Mouse (Mus musculus) brown adipose tissue, adult 24 weeks (tissue): ENCODE measurements around the gene Prr19. TPM values are rescaled to one million over a fixed set of nuclear protein-coding genes. Genes with fewer than 3 reads are reported as not detected.

Experiments
- H3K27ac ChIP-seq: fragments of 200-500 bp; replicated peaks from 2 replicates; pipeline ENCODE4 v1.5.1; 2012; ENCODE audit warnings: low read depth, mild to moderate bottlenecking, low read length
- H3K4me1 ChIP-seq: fragments of 200-500 bp; 2 replicates; pipeline ENCODE4 v1.6.1; 2012; ENCODE audit warnings: low read length, mixed read lengths; ENCODE audit not compliant: control insufficient read depth, insufficient read depth, insufficient read length
- H3K4me3 ChIP-seq: fragments of 200-500 bp; 2 replicates; pipeline ENCODE4 v1.5.1; 2012; ENCODE audit warnings: low read depth, mild to moderate bottlenecking, low read length, moderate library complexity; ENCODE audit not compliant: insufficient read depth
- polyA plus RNA-seq: library from polyadenylated mRNA; stranded (reverse); fragments of >200 nt; gene quantifications from 2 replicates; pipeline ENCODE4 v1.2.4, GENCODE M21; 2012; ENCODE audit not compliant: missing spikeins, insufficient read depth, insufficient read length

Prr19 gene
- polyA plus RNA-seq, 1 experiment = not detected

DNA sequence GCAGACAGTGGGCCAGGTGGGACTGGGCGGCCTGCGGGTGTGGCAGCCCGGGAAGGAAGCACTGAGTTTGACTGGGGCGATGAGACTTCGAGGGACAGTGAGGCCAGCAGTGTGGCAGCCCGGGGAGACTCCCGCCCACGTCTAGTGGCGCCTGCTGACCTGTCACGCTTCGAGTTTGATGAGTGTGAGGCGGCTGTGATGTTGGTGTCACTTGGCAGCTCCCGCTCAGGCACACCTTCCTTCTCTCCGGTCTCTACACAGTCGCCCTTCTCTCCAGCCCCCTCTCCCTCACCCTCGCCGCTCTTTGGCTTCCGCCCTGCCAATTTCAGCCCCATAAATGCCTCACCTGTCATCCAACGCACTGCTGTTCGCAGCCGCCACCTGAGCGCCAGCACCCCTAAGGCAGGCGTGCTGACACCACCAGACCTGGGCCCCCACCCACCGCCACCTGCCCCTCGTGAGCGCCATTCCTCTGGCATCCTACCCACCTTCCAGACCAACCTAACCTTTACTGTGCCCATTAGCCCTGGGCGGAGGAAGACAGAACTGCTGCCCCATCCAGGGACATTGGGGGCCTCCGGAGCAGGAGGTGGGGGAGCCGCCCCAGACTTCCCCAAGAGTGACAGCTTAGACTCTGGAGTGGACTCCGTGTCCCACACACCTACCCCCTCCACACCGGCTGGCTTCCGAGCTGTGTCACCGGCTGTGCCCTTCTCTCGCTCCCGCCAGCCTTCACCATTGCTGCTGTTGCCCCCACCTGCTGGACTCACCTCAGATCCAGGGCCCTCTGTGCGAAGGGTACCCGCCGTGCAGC, 28.6 kb upstream of the Prr19 start:
- no peak overlapping the region for H3K4me3 ChIP-seq
- H3K27ac ChIP-seq = no peak overlapping the region
- H3K4me1 ChIP-seq = peaks cover 19% of the 10 kb centered on the region

DNA sequence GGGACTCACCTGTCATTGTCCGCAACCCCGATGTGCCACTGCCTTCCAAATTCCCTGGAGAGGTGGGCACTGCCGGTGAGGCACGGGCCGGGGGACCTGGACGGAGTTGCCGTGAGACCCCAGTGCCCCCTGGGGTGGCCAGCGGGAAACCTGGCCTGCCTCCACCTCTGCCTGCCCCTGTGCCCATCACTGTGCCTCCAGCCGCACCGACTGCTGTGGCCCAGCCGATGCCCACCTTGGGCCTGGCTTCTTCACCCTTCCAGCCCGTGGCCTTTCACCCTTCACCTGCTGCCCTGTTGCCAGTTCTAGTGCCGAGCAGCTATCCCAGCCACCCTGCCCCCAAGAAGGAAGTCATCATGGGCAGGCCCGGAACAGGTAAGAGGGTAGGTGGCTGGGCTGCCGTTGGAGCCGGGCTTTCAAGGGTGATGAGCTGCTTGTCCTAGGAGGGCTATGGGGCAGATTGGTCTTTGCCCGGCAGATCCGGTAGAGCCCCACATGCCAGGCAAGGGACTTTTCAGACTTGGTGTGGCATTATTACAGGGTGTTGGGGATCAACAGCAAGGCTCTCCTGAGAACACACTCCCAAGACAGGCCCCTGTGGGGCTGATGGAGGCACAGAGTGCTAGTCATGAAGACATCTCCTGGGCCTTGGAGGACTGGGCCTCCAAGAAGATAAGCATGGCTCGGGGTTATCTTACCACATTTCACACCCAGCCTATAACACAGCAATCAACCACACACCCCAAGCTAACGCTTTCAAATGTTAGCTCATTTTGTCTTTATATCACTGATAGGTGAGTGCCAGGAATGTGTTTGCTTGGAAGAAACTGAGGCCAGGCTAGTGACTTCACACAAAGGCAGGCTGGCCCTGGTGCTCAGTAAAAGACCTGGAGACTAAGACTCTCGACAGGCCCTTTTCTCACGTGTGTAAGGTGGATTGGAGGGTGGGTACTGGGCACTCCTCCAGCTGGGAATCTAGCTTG, 27.7 kb upstream of the Prr19 start:
- Histone ChIP-seq H3K4me1 (peaks cover 19% of the 10 kb centered on the region), H3K4me3 (no peak overlapping the region), H3K27ac (no peak overlapping the region)

DNA sequence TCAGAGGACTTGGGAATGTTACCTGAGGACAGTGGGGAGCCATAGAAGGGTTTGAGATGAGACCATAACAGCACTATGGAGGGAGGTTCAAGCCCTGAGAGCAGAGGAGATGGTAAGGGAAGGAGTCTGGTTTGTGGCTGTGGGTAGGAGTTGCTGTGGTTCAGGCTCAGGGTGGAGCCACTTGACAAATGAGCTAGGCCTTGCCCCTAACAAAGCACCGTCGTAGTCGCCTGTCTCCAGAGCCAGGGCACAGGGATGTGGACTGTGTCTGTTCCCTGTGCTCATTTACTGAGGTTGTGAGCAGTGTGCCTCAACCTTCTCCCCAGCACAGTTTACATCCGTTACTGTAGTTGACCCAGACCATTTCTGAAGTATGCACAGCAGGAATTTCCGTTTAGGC, 26.6 kb upstream of the Prr19 start:
- H3K4me3 ChIP-seq = no peak overlapping the region
- H3K4me1 ChIP-seq = peaks cover 14% of the 10 kb centered on the region
- no peak overlapping the region for H3K27ac ChIP-seq

DNA sequence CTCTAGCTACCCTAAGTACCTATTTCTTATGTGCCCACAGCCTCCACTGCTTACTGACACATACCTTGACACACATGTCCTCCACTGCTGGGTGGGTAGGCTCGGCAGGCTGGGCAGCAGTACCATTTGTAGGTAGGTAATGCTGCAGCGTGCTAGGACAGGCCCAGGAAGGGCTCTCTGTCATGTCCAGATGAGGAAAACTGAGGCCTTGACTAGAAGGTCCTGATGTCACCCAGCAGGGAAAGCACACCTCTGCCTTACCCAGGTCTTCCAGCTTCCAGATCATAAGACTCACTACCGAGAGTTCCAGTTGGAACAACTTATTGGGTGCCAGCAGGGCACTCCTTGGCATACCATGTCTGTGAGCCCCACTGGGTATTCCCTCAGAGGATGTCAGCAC, 26.2 kb upstream of the Prr19 start:
- H3K27ac ChIP-seq = no peak overlapping the region
- H3K4me1 ChIP-seq = peaks cover 11% of the 10 kb centered on the region

DNA sequence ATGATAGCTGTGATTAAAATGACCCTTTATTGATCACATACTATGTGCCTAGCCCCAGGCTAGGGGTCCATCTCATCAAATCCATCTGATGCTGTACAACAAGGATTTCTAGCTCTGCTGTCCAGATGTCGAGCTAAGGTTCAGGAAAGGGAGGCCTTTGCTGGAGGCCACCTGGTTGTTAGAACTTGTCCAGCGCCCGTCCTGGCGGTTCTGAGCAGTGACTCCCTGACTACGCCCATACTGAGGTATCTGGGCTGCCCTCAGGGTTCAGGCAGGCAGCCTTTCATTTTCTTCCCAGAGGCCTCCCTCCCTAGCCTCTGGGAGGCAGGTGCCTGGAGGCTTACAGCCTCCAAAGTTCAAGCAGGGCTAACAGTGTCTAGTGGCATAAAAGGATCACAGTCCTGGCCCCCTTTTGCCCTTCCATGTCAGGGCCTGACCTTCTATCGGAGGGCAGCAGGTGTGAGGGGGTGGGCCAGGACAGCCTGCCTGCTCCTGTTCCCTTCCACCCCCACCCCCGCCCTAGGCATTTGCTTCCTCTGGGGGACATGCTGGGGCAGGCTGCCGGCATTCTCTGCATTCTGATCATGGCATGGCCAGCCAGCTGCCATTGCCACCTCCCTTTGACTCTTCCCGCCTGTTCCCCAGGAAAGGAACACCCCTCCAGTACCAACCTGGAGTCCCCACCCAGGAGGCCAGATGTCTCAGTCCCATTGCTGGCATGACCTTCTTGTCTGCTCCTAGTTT, 25.5 kb upstream of the Prr19 start:
- H3K4me3 ChIP-seq = no peak overlapping the region
- peaks cover 11% of the 10 kb centered on the region for H3K4me1 ChIP-seq

More for the DNA sequence above, 26.2 kb upstream of the Prr19 start:
- no peak overlapping the region for H3K4me3 ChIP-seq

DNA sequence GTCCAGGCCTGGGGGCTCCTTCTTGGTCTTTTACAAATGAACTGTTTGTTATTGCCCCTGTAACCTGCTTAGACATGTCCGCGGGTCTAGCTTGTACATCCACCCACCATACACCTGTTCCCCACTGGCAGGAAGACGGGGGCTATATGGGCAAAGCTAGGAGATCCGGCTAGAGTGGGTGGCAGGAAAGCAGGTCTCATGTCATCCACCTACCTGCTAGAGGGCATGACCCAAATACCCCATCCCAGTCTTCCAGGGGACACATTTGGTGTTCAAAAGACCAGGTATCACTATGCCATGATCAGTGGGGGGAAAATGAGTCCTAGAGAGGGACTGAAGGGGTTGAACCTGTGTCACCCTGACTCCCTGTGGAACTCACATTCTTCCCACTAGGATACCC, 23.8 kb upstream of the Prr19 start:
- no peak overlapping the region for H3K4me3 ChIP-seq
- H3K4me1 ChIP-seq = peaks cover 16% of the 10 kb centered on the region

More for the DNA sequence above, 25.5 kb upstream of the Prr19 start:
- H3K27ac ChIP-seq = no peak overlapping the region

DNA sequence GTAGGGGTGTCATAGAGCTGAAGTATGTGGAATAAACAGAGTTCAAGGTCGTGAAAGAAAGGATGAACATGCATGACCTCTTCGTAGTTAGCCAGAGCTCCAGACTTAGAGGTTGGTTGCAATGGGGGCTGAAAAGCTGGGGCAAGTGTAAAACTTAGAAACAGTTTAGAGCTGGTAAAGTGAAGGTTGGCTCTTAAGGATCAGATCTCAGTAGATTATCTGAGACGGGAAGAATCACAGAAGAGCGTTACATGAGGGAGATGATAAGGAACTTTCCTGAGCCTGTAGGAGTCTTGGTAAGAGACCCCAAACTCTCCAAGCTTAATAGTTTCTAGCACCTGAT, 23.2 kb upstream of the Prr19 start:
- Histone ChIP-seq H3K27ac (peak overlapping the region; percentile 45), H3K4me3 (peak overlapping the region; percentile 41), H3K4me1 (peaks cover 19% of the 10 kb centered on the region)

More for the DNA sequence above, 23.8 kb upstream of the Prr19 start:
- H3K27ac ChIP-seq = peak overlapping the region; percentile 45

DNA sequence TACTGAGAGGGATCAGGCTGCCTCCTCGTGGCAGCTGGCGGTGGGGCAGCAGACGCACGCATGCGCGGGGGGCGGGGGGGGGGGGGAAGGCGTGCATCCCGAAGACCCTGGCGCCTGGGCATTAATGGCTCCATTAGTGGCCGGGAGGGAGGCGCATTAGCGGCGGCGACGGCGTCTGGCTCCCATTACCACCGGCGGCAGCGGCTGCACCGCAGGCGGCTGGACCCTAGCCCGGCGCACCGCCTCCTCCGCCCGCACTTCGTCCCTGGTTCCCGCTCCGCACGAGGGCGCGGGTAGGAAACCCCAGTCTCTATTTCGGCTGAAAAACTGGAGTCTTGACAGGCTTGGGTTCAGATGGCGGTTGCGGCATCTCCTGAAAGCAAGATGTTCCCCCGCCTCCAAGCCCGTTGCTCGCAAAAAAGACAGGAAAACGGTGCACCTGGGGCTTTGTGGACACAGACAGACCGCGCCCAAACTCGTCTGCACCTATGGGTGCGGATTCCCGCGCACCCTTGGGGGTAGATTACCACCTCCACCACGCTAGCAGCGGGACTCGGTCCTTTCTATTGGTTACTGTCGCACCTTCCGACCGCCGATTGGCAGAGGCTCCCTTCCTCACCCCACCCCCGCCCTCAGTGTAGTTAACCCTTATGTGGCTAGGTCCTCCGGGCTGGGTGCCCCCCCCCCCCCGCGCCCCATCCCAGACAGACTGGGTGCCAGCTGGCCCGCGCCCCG, 22.7 kb upstream of the Prr19 start:
- Histone ChIP-seq H3K4me3 (peak overlapping the region; percentile 76), H3K27ac (peak overlapping the region; percentile 99), H3K4me1 (peaks cover 19% of the 10 kb centered on the region)

DNA sequence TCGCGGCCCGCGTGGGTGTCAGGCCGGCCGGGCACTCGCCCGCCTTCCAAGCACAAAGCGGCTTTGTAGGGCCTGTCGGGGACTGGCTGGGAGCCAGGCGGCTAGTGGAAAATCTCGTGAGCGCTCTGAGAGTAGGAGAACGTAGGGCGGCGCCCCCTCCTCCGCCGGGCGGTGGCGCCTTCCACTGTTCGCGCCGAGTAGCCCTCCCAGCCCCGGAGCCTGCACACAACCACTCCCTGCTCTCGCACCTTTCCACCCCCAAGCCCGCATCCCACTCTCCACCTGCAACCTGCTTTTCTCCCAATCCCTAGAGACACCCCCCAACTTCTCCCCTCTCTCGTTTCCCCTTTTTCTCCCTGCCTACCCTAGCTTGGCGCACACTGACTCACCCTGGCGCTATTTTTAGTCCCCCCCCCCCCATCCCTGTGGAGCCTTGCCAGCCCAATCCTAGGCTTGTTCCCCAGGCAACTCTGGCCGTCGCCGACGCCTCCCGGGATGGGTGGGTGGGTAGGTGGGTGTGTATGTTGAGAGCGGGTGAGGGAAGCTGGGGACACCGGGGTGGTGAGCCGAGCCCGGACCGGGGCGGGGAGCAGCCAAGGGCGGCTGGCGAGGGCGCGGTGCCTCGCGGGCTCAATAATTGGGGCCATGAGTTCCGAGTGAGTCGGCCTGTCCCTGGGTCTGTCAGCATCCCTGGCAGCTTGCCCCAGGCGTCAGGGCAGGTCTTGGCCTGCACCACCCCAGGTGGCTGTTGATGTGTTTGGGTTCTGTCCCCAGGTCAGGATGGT, 21.9 kb upstream of the Prr19 start:
- Histone ChIP-seq H3K4me3 (peak overlapping the region; percentile 76), H3K4me1 (peaks cover 21% of the 10 kb centered on the region), H3K27ac (peak overlapping the region; percentile 99)

DNA sequence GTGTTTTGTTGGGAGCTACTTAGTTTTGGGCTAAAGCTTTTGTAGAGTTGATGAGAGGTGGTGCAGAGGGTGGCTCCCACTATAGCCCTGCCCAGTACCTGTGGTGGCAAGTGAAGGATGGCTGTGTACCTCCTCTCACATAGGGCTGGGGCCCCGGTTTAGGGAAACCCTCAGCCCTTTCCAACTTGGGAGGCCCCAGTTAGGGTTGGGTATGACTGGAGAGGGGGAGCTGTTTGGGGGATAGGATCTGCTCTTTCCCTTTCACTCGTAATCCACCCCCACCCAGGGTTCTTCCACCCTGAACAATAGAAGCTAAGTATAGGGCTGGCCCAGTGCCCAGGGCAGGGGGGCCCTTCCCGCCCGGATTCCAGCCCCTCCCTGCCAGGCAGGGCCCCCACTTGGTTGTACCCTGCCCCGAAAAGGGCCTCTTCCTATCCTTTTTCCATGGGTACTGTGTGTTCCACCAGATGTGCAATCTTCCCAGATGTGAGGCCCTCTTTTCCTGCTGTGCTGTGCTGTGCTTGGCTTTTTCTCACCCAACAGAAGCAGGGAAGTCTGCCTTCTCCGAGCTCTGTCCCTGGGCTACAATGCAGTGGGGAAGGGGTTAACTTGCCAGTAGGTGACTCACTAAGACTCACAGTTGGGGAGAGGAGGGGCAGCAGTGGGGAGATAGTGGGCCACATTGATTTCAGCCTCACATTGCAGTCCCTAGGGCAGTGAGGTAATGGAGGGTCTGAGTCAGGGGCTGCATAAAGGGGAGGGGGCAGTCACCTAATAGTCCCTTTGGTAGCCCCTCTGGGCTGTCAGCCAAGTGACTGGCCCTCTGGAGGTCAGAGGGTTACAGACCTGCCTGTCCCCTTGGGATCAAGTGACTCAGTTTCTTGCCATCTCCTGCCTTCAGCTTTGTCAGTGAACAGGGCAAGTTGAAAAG, 21.1 kb upstream of the Prr19 start:
- Histone ChIP-seq H3K4me1 (peaks cover 22% of the 10 kb centered on the region), H3K27ac (peak overlapping the region; percentile 99), H3K4me3 (peak overlapping the region; percentile 76)

DNA sequence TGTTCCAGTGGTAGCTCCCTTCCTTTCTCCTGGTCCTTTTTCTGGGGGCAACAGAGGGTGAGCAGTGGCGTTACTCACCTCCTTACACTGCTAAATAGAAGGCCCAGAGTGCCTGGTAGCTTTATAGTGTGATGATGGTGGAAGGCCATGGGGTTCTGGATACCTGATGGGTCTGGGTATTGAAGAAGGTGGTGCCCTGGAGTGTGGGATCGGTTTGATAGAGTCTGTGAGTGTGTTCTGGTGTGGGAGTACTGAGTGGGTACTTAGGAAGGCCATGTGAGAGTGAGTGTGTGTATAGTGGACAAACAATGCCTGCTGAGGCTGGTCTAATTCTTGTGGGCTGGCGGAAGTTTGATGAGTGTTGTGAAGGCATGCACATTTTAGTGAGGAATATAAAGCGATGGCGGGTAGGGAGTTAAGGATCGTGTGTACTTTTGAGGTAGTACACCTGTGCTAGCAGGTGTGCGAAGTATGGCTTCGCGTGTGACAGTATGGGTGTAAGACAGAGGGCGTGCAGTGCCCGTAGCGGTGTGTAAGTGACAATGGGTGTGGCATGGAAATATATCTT, 20.0 kb upstream of the Prr19 start:
- peak overlapping the region; percentile 99 for H3K27ac ChIP-seq
- peak overlapping the region; percentile 38 for H3K4me3 ChIP-seq
- H3K4me1 ChIP-seq = peaks cover 20% of the 10 kb centered on the region

DNA sequence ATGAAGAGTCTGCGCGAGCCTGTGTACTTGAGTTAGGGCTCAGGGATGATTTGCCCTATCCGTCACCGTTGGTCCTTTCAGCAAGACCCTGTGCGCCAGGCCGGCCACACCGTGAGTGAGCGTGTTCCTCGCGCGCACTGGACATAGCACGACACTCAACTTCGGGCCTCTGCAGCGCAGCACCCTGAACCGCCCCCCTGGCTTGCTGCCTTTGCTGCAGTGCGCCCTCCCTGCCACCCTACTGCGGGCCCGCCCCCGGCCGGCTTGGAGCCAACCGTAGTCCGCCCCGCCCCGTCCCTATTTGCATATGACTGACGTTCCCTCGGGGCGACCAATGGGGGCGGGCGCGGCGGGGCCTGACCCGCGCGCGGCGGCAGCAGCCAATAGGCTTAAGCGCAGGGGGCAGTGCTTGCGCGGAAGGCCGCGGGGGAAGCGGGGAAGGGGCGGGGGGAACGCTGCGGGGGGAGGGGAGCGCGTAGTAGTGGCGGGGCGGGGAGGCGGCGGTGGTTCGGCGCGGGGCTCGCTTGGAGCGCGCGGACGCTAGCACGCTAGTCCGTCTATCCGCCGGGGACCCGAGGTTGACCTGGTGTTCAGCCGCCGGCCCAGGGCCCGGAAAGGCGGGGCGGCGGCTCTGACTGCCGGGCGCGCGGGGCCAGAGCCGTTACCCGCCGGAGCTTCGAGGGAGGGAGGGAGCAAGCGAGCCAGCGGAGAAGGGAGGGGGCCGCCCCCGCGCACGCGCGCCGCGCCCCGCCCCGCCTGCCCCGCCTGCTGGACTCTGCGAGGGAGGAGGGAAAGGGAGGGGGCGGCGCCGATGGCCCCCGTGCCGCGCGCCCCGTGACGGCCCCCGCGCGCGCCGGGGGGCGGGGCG, 19.2 kb upstream of the Prr19 start:
- Histone ChIP-seq H3K4me1 (peaks cover 20% of the 10 kb centered on the region), H3K4me3 (peak overlapping the region; percentile 83), H3K27ac (peak overlapping the region; percentile 99)
